Mouse (Mus musculus): Measurements from ENCODE around the gene Clstn1.

- TF ChIP-seq POLR2A (IDR thresholded peaks at IDR 0.05; ENCODE audit: insufficient read depth, low read length) (no peak), CTCF (IDR thresholded peaks at IDR 0.05; ENCODE audit: low read depth, low read length) (no peak)
These were observed 5.2 kb downstream of the Clstn1 start for GRCm38 (mm10) chr4:149591486-149591885.

Data from ES-Bruce4 (cell line).